In the genomic region with DNA sequence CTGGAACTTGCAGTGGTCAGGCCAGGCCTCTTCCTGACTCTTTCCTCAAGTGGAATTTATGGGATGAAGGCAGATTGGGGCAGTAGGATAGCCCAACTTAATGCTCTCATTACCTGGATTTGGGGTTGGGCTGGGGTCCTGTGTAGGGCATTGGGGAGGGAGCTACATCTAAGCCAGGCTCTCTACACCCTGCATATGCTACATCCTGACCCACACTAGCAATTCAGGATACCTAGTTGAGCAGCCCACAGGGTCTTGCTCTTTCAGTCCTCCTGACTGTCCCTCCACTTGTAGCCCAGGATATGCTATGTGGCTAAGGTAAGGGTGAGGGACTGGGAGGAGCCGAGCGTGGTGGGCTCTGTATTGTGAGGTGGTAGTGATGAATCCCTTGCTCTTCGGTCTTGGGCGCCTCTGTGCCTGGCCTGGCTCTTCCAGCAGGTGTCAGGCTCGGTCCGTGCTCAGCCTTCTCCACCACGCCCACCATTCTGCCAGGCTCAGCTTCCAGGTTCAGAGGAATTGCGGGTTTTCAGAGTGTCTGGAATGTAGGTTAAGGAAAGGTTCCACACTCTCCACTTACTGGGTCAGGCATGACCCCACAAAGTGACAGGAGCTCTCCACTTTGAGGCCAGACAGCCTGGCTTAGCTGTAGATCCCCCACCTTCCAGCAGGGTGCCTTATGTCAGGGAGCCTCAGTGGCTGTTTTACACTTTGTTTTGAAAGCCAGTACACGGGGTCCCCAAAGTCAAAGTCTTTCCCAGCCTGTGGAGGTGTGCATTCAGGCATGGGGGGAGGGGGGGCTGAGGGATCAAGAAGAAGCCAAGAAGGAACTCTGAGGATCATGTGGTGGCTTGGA, we compare ENCODE assay signal across 8 mouse cellular contexts. TPM values are rescaled to one million over a fixed set of nuclear protein-coding genes. Genes with fewer than 3 reads are reported as not detected.
A peak's percentile ranks its signal among the peaks of the same experiment; 100 is the strongest.
DNase-seq lines count a peak whose midpoint lies in the region; TF ChIP-seq lines count a peak whose summit lies in the region.

No protein-coding gene starts in this region.

- no peak overlapping the region for H3K27ac ChIP-seq in hindbrain, embryonic 10.5 days

- H3K36me3 ChIP-seq in E14TG2a.4 (ENCODE audit: insufficient read depth, low read length) = no peaks in the 10 kb centered on the region
- H3K36me3 ChIP-seq in hindbrain, embryonic 10.5 days = no peaks in the 10 kb centered on the region

- H3K9me3 ChIP-seq in E14TG2a.4 (ENCODE audit: low read length) = peaks cover 4% of the 10 kb centered on the region; the same call in 1 of the 2 replicates
- H3K9me3 ChIP-seq in hindbrain, embryonic 10.5 days = no peaks in the 10 kb centered on the region

- H3K4me3 ChIP-seq in E14TG2a.4 (replicated peaks; ENCODE audit: low read length) = no peak overlapping the region
- no peak overlapping the region for H3K4me3 ChIP-seq in hindbrain, embryonic 10.5 days

- 9% methylated on average over 9 of the region's 9 CpGs for WGBS in hindbrain, embryonic 10.5 days

- DNase-seq in heart, adult 11 months = peak; percentile 91
- DNase-seq in heart, adult 9 months (ENCODE audit: low spot score in 2 of 2) = no peak
- DNase-seq in cerebellum, postnatal 25 days = peak; percentile 74 to 82
- DNase-seq in hindbrain, embryonic 10.5 days (ENCODE audit: low spot score) = peak; percentile 64
- DNase-seq in left cerebral cortex, postnatal 25 days (ENCODE audit: low spot score in 2 of 2) = peak; percentile 66 to 70
- DNase-seq in right cerebral cortex, adult 18-20 months = peak; percentile 34
- no peak for DNase-seq in gastrocnemius, adult 18-20 months (ENCODE audit: low spot score)

- intact Hi-C loops in left cerebral cortex, postnatal 25 days (cut with DNase I) = loop anchor here (1.0 to 10.0 kb wide), 4 partner anchors 87 to 681 kb away; a partner anchor contains a TSS

- H3K4me1 ChIP-seq in E14TG2a.4 (replicated peaks; ENCODE audit: low read depth, low read length) = peaks cover 42% of the 10 kb centered on the region
- peaks cover 21% of the 10 kb centered on the region for H3K4me1 ChIP-seq in hindbrain, embryonic 10.5 days (replicated peaks)

- H3K27me3 ChIP-seq in E14TG2a.4 (ENCODE audit: insufficient read depth, low read length) = peaks cover 47% of the 10 kb centered on the region
- peaks cover 87% of the 10 kb centered on the region for H3K27me3 ChIP-seq in hindbrain, embryonic 10.5 days (ENCODE audit: insufficient read depth, poor library complexity, severe bottlenecking)

- peak; percentile 57 for TF ChIP-seq CTCF in E14TG2a.4 (conservative IDR thresholded peaks at IDR 0.05; ENCODE audit: low read length)

RNA-seq across cellular contexts. Expression of a gene that starts 1.1 kb away (rescaled TPM):
- 7.5 and 18.5 TPM in 2 replicates for polyA plus RNA-seq in hindbrain, embryonic 10.5 days (2016; fragmentation: Nextera tagmentation; extraction: Ambion mirVana)
- total RNA-seq in left cerebral cortex, postnatal 25 days (2021) = 10 to 100 TPM; 38.3 to 44.1 TPM
- total RNA-seq in gastrocnemius, adult 18-20 months (2021) = 10 to 100 TPM in 1 of 2 experiments, 1 to 10 TPM in 1; 7.9 to 15.8 TPM

RNA-seq across cellular contexts. Expression of a gene that starts 4.7 kb away (rescaled TPM):
- polyA plus RNA-seq in hindbrain, embryonic 10.5 days (2016; fragmentation: Nextera tagmentation; extraction: Ambion mirVana) = 4.8 and 10.8 TPM in 2 replicates
- total RNA-seq in left cerebral cortex, postnatal 25 days (2021) = 10 to 100 TPM; 51.2 to 54.2 TPM
- total RNA-seq in gastrocnemius, adult 18-20 months (2021) = 10 to 100 TPM in 1 of 2 experiments, 1 to 10 TPM in 1; 8.7 to 15.2 TPM

RNA-seq across cellular contexts. Expression of a gene that starts 7.9 kb away (rescaled TPM):
- polyA plus RNA-seq in hindbrain, embryonic 10.5 days (2016; fragmentation: Nextera tagmentation; extraction: Ambion mirVana) = 23.4 and 38.4 TPM in 2 replicates
- total RNA-seq in left cerebral cortex, postnatal 25 days (2021) = 10 to 100 TPM; 56.6 to 61.3 TPM
- 10 to 100 TPM in 1 of 2 experiments, 1 to 10 TPM in 1; 8.5 to 13.1 TPM for total RNA-seq in gastrocnemius, adult 18-20 months (2021)

RNA-seq across cellular contexts. Expression of a gene that starts 58.1 kb away (rescaled TPM):
- 13.4 and 21.5 TPM in 2 replicates for polyA plus RNA-seq in hindbrain, embryonic 10.5 days (2016; fragmentation: Nextera tagmentation; extraction: Ambion mirVana)
- 10 to 100 TPM; 15.2 to 21.4 TPM for total RNA-seq in left cerebral cortex, postnatal 25 days (2021)
- total RNA-seq in gastrocnemius, adult 18-20 months (2021) = under 1 TPM; 0.53 to 0.74 TPM

Comparison
In these comparisons a context has a peak if more than half of its experiments do, and no peak if none do; other contexts are left out.
1. DNase-seq: peak in heart, adult 11 months (single experiment), cerebellum, postnatal 25 days (2 of 2), hindbrain, embryonic 10.5 days (single experiment), left cerebral cortex, postnatal 25 days (2 of 2) and right cerebral cortex, adult 18-20 months (single experiment); none in heart, adult 9 months (0 of 2) and gastrocnemius, adult 18-20 months (single experiment).
2. RNA of a gene that starts 7.9 kb away (total RNA-seq): 56.6 to 61.3 TPM in left cerebral cortex, postnatal 25 days; 8.5 to 13.1 TPM in gastrocnemius, adult 18-20 months; every median in the first group is over 4 times any median in the second.